Mouse (Mus musculus) frontal cortex, adult (tissue): ENCODE results near the gene Ifng.

ENCODE experiments used
- ATAC-seq: cut with Nextera tagmentation; 2 replicates; pipeline ENCODE4 v1.9.2; 2017; ENCODE audit warnings: mild to moderate bottlenecking, moderate library complexity, mixed read lengths; ENCODE audit not compliant: low TSS enrichment

Gene Ifng

GRCm38 (mm10) chr10:118479244-118479643, 38.4 kb downstream of the Ifng start:
- peak; percentile 94 for ATAC-seq

GRCm38 (mm10) chr10:118480118-118480517, 39.3 kb downstream of the Ifng start:
- ATAC-seq: no peak

- ATAC-seq: no peak
Measured at GRCm38 (mm10) chr10:118480793-118481192, 39.9 kb downstream of the Ifng start.

DNA sequence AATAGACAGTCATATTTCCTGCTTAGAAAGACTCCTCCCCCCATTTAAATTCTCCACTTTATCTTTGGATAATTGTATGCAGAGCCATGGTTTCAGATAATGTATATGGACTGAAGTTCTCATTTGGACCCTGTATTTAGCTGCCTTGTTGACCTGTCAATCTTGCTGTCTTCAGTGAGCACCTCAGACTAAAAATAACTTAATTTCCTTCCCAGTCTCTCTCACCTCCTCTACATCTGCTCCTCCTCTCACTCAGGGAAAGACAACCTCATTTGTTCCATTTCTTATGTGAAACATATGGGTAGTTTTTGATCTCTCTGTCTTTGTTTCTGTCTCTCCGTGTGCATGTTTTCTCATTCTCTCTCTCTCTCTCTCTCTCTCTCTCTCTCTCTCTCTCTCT, 53.3 kb downstream of the Ifng start:
- ATAC-seq: no peak

DNA sequence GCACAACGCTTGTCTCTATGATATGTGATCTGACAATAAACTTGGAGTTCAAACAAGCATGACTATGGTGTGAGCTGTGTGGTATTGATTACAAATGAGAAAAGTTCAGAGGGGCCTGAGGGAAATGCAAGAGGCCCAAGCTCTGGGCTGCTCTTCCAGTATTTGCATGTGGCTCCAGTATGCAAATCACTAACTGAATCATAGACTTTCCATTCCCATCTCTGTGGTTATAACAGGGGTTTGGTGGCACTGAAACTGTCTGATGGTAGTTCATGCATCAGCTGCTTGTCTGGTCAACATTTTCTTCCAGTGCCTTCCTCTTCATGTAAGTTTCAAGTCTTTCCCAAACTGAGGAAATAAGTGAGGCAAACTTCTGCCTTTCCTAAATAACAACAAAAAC, 54.5 kb downstream of the Ifng start:
- ATAC-seq: no peak
